Mouse (Mus musculus): ENCODE data around the gene Olfr1495. TPM values are rescaled to one million over a fixed set of nuclear protein-coding genes. Genes with fewer than 3 reads are reported as not detected.

Olfr1495 gene
- polyA plus RNA-seq, 1 experiment from 2014 or later = not detected

DNA sequence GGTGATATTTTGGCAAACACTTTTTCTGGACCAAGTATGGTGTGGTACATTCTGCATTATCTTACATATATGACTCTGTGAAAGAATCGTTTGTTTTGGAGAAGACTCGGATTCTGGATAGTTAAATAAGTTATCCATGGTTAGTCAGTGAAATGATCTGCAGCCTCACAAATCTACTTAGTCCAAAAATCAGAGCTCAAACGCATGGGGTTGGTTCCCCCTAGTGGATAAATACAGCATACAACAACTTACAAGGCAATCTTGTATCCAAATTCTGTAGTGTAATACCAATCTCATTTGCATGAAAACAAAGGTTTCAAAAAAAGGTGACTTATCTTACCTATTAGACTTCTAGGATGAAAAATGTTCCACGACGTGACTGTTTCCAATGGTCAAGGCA, 54.4 kb downstream of the Olfr1495 start:
- Histone ChIP-seq H3K4me3 (ENCODE audit: low read length) (no peak overlapping the region), H3K36me3 (ENCODE audit: control insufficient read depth, insufficient read depth) (no peaks in the 10 kb centered on the region), H3K4me1 (ENCODE audit: control insufficient read depth, insufficient read depth, low read length) (no peaks in the 10 kb centered on the region), H3K27ac (ENCODE audit: low read length) (no peak overlapping the region), H3K27me3 (ENCODE audit: control insufficient read depth, insufficient read depth, low read length) (no peaks in the 10 kb centered on the region), H3K9ac (ENCODE audit: low read length) (no peak overlapping the region), H3K9me3 (replicated peaks; ENCODE audit: control insufficient read depth, low read length) (no peaks in the 10 kb centered on the region), H3K4me2 (ENCODE audit: low read depth, low read length) (no peak overlapping the region)
- no peak for ATAC-seq (replicated peaks; ENCODE audit: extremely low read depth, insufficient read depth, low FRiP score)
- 22% methylated on average over 5 of the region's 5 CpGs for WGBS

DNA sequence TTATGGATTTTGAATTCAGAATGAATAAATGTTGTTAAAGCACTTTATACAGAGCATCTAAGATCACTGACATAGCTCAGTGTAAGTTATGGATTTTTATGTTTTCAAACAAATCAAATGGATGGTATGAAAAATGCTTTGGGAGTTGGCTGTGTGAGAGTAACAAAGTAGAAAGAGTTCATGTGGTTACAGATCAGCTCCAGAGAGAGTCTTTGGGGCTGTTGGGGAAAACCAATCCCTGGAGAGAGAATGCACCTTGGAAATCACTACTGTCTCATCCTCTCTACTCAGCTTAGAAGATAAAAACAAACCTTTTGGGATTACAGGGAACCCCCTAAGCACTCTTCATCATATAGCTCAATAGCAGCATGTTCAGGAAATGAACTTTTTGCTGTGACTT, 54.9 kb downstream of the Olfr1495 start, which contains the start of gene Olfr1499:
Gene Olfr1499 (minus strand): TSS at position 101 of the 400 bp plus-strand sequence.
- H3K9ac ChIP-seq (ENCODE audit: low read length) = no peak within 1 kb of the TSS
- H3K4me1 ChIP-seq (ENCODE audit: control insufficient read depth, insufficient read depth, low read length) = no peaks in the 10 kb centered on the region
- H3K27me3 ChIP-seq (ENCODE audit: control insufficient read depth, insufficient read depth, low read length) = no peaks in the 10 kb centered on the region
- H3K27ac ChIP-seq (ENCODE audit: low read length) = no peak within 1 kb of the TSS
- no peaks in the 10 kb centered on the region for H3K9me3 ChIP-seq (replicated peaks; ENCODE audit: control insufficient read depth, low read length)
- no peak within 1 kb of the TSS for H3K4me3 ChIP-seq (ENCODE audit: low read length)
- ATAC-seq (replicated peaks; ENCODE audit: extremely low read depth, insufficient read depth, low FRiP score) = no peak
- H3K4me2 ChIP-seq (ENCODE audit: low read depth, low read length) = no peak within 1 kb of the TSS
- H3K36me3 ChIP-seq (ENCODE audit: control insufficient read depth, insufficient read depth) = no peaks in the 10 kb centered on the region

Other genes starting within 250 kb of the Olfr1495 start
- gene Olfr1480, start 236.7 kb upstream of the Olfr1495 start, polyA plus RNA-seq (2015; fragmentation: Nextera tagmentation; extraction: Ambion mirVana) = not detected in 2 replicates
- not detected in 2 replicates for gene Olfr1484, start 181.1 kb upstream of the Olfr1495 start, polyA plus RNA-seq (2015; fragmentation: Nextera tagmentation; extraction: Ambion mirVana)
- not detected in 2 replicates for gene Olfr1487, start 147.2 kb upstream of the Olfr1495 start, polyA plus RNA-seq (2015; fragmentation: Nextera tagmentation; extraction: Ambion mirVana)
- not detected in 2 replicates for gene Olfr1489, start 133.0 kb upstream of the Olfr1495 start, polyA plus RNA-seq (2015; fragmentation: Nextera tagmentation; extraction: Ambion mirVana)
- gene Olfr1490, start 113.5 kb upstream of the Olfr1495 start, polyA plus RNA-seq (2015; fragmentation: Nextera tagmentation; extraction: Ambion mirVana) = not detected in 2 replicates
- not detected in 2 replicates for gene Olfr1491, start 67.3 kb upstream of the Olfr1495 start, polyA plus RNA-seq (2015; fragmentation: Nextera tagmentation; extraction: Ambion mirVana)
- gene Olfr1493-ps1, start 41.3 kb upstream of the Olfr1495 start, polyA plus RNA-seq (2015; fragmentation: Nextera tagmentation; extraction: Ambion mirVana) = not detected in 2 replicates
- gene Olfr1494, start 24.9 kb upstream of the Olfr1495 start, polyA plus RNA-seq (2015; fragmentation: Nextera tagmentation; extraction: Ambion mirVana) = not detected in 2 replicates
- gene Olfr1496, start 13.3 kb downstream of the Olfr1495 start, polyA plus RNA-seq (2015; fragmentation: Nextera tagmentation; extraction: Ambion mirVana) = not detected in 2 replicates
- gene Olfr1497, start 33.6 kb downstream of the Olfr1495 start, polyA plus RNA-seq (2015; fragmentation: Nextera tagmentation; extraction: Ambion mirVana) = not detected in 2 replicates
- gene Olfr1499, start 54.8 kb downstream of the Olfr1495 start, polyA plus RNA-seq (2015; fragmentation: Nextera tagmentation; extraction: Ambion mirVana) = not detected in 2 replicates
- not detected in 2 replicates for gene Olfr1500, start 65.9 kb downstream of the Olfr1495 start, polyA plus RNA-seq (2015; fragmentation: Nextera tagmentation; extraction: Ambion mirVana)
- gene Olfr1501, start 86.1 kb downstream of the Olfr1495 start, polyA plus RNA-seq (2015; fragmentation: Nextera tagmentation; extraction: Ambion mirVana) = not detected in 2 replicates
- not detected in 2 replicates for gene Olfr1502, start 97.2 kb downstream of the Olfr1495 start, polyA plus RNA-seq (2015; fragmentation: Nextera tagmentation; extraction: Ambion mirVana)
- not detected in 2 replicates for gene Olfr1504, start 133.3 kb downstream of the Olfr1495 start, polyA plus RNA-seq (2015; fragmentation: Nextera tagmentation; extraction: Ambion mirVana)
- gene Olfr1505, start 148.9 kb downstream of the Olfr1495 start, polyA plus RNA-seq (2015; fragmentation: Nextera tagmentation; extraction: Ambion mirVana) = not detected in 2 replicates

Data from heart, embryonic 16.5 days (tissue).